Mouse (Mus musculus): ENCODE data around the gene Fbxo39. TPM values are rescaled to one million over a fixed set of nuclear protein-coding genes. Genes with fewer than 3 reads are reported as not detected.

Fbxo39 gene
- polyA plus RNA-seq, 1 experiment from 2014 or later, result not detected

- Histone ChIP-seq H3K36me3 (ENCODE audit: control insufficient read depth, insufficient read depth, low read length) (no peaks in the 10 kb centered on the region), H3K9ac (ENCODE audit: low read length) (no peak overlapping the region), H3K4me3 (ENCODE audit: low read length) (no peak overlapping the region), H3K4me2 (ENCODE audit: low read depth, low read length) (no peak overlapping the region), H3K4me1 (replicated peaks; ENCODE audit: control insufficient read depth, insufficient read depth, low read length) (peaks cover 15% of the 10 kb centered on the region), H3K27me3 (ENCODE audit: control insufficient read depth, insufficient read depth, low read depth, low read length) (no peaks in the 10 kb centered on the region), H3K9me3 (ENCODE audit: control insufficient read depth, low read length) (no peaks in the 10 kb centered on the region), H3K27ac (ENCODE audit: low read length) (no peak overlapping the region)
- no peak for ATAC-seq (ENCODE audit: low read depth)
- WGBS, result 60% methylated on average over 9 of the region's 9 CpGs
Observed at GRCm38 (mm10) chr11:72366126-72366525, 51.9 kb downstream of the Fbxo39 start.

GRCm38 (mm10) chr11:72367934-72368674, 53.9 kb downstream of the Fbxo39 start:
- 53% methylated on average over 11 of the region's 11 CpGs for WGBS
- no peak for ATAC-seq (ENCODE audit: low read depth)
- Histone ChIP-seq H3K27me3 (ENCODE audit: control insufficient read depth, insufficient read depth, low read depth, low read length) (no peaks in the 10 kb centered on the region), H3K4me1 (replicated peaks; ENCODE audit: control insufficient read depth, insufficient read depth, low read length) (peaks cover 11% of the 10 kb centered on the region; the same call in 1 of the 2 replicates), H3K36me3 (ENCODE audit: control insufficient read depth, insufficient read depth, low read length) (no peaks in the 10 kb centered on the region), H3K4me2 (ENCODE audit: low read depth, low read length) (no peak overlapping the region), H3K9ac (ENCODE audit: low read length) (no peak overlapping the region), H3K27ac (ENCODE audit: low read length) (no peak overlapping the region), H3K9me3 (ENCODE audit: control insufficient read depth, low read length) (no peaks in the 10 kb centered on the region), H3K4me3 (ENCODE audit: low read length) (no peak overlapping the region)

Other genes starting within 250 kb of the Fbxo39 start
- gene Pitpnm3, start 178.7 kb upstream of the Fbxo39 start, polyA plus RNA-seq (2015; fragmentation: Nextera tagmentation; extraction: Ambion mirVana), result 2.3 and 2.9 TPM in 2 replicates
- gene Gm43951, start 107.6 kb upstream of the Fbxo39 start, polyA plus RNA-seq (2015; fragmentation: Nextera tagmentation; extraction: Ambion mirVana), result 0.11 and 0.16 TPM in 2 replicates
- gene 4933427D14Rik, start 107.0 kb upstream of the Fbxo39 start, polyA plus RNA-seq (2015; fragmentation: Nextera tagmentation; extraction: Ambion mirVana), result 16.1 and 17.0 TPM in 2 replicates
- gene Txndc17, start 106.9 kb upstream of the Fbxo39 start, polyA plus RNA-seq (2015; fragmentation: Nextera tagmentation; extraction: Ambion mirVana), result 178 TPM in 2 replicates
- gene Med31, start 98.9 kb upstream of the Fbxo39 start, polyA plus RNA-seq (2015; fragmentation: Nextera tagmentation; extraction: Ambion mirVana), result 48.1 and 51.4 TPM in 2 replicates
- gene Slc13a5, start 47.2 kb upstream of the Fbxo39 start, polyA plus RNA-seq (2015; fragmentation: Nextera tagmentation; extraction: Ambion mirVana), result 0.35 TPM in 1 of 2 replicates, not detected in the other
- 7.3 and 7.4 TPM in 2 replicates for gene Xaf1, start 12.8 kb upstream of the Fbxo39 start, polyA plus RNA-seq (2015; fragmentation: Nextera tagmentation; extraction: Ambion mirVana)
- 17.8 and 22.4 TPM in 2 replicates for gene Tekt1, start 48.0 kb downstream of the Fbxo39 start, polyA plus RNA-seq (2015; fragmentation: Nextera tagmentation; extraction: Ambion mirVana)
- gene Smtnl2, start 97.3 kb downstream of the Fbxo39 start, polyA plus RNA-seq (2015; fragmentation: Nextera tagmentation; extraction: Ambion mirVana), result 133 and 136 TPM in 2 replicates
- 0.19 TPM in 1 of 2 replicates, not detected in the other for gene Ggt6, start 121.1 kb downstream of the Fbxo39 start, polyA plus RNA-seq (2015; fragmentation: Nextera tagmentation; extraction: Ambion mirVana)
- gene Mybbp1a, start 126.9 kb downstream of the Fbxo39 start, polyA plus RNA-seq (2015; fragmentation: Nextera tagmentation; extraction: Ambion mirVana), result 106 and 126 TPM in 2 replicates
- 3.1 and 3.2 TPM in 2 replicates for gene Spns2, start 175.5 kb downstream of the Fbxo39 start, polyA plus RNA-seq (2015; fragmentation: Nextera tagmentation; extraction: Ambion mirVana)
- 0.09 and 0.25 TPM in 2 replicates for gene Spns3, start 236.1 kb downstream of the Fbxo39 start, polyA plus RNA-seq (2015; fragmentation: Nextera tagmentation; extraction: Ambion mirVana)

All from lung, embryonic 16.5 days (tissue).